8 mouse cellular contexts compared by ENCODE assay signal in the genomic region with DNA sequence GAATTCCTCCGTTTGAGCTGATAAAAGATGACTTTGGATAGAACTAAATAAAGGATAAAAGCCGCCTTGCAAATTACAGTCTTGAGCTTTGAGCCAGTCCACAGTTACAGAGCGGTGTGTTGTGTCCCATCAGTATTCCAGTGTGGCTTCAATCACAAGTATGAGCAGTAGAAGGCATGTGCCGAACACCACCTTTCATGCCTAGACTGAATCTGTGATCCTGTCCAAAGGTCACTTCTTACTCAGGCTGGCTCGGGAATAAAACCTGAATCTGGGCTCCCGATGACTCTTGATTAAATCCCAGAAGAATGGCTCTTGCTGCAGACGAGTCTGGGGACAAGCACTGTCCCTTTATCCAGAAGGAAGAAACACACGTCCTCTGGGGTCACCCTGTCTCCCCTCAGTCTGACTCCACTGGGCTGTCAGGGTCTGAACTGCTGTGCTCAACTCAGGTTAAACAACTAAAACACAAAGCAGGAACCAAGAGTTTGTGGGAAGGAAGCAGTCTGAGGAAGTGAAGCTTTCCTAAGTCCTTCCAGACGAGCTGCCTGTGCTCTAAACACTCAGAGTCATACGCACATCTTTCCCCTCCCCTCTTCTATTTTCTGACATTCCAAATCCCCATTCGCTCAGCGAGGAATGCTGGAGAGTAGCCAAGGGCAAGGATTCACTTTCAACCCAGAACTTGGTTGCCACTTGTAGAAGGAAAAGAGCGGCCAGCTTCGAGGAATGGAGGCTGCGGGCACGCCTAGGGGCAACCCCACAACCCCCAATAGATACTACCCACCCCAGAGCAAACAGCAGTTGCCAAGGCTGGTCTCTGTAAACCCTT.
DNase-seq lines count a peak whose midpoint lies in the region; ATAC-seq and TF ChIP-seq lines count a peak whose summit lies in the region.

No protein-coding gene starts in this region.

- H3K4me3 ChIP-seq in forebrain, embryonic 10.5 days = no peak overlapping the region
- no peak overlapping the region for H3K4me3 ChIP-seq in forebrain, embryonic 11.5 days (ENCODE audit: low read depth, low read length)
- H3K4me3 ChIP-seq in heart, adult 2 months = peak overlapping the region; percentile 42
- H3K4me3 ChIP-seq in kidney, embryonic 16.5 days (ENCODE audit: low read length) = peak overlapping the region; percentile 3; the same call in 1 of the 2 replicates

- H3K4me2 ChIP-seq in forebrain, embryonic 11.5 days (ENCODE audit: low read depth, low read length, severe bottlenecking) = no peak overlapping the region
- H3K4me2 ChIP-seq in kidney, embryonic 16.5 days (replicated peaks; ENCODE audit: low read depth, low read length) = peak overlapping the region; percentile 11

- H3K9ac ChIP-seq in forebrain, embryonic 11.5 days (ENCODE audit: low read length) = no peak overlapping the region
- H3K9ac ChIP-seq in heart, adult 2 months (ENCODE audit: low read depth, low read length) = peak overlapping the region; percentile 79
- H3K9ac ChIP-seq in kidney, embryonic 16.5 days (replicated peaks; ENCODE audit: low read length) = peak overlapping the region; percentile 18; the same call in 1 of the 2 replicates

- no peak for ATAC-seq in forebrain, embryonic 11.5 days (replicated peaks; ENCODE audit: low FRiP score)
- ATAC-seq in kidney, embryonic 16.5 days (ENCODE audit: low FRiP score, low TSS enrichment) = peak; percentile 31; the same call in 1 of the 2 replicates
- no peak for ATAC-seq in erythroblast, adult 5-6 weeks (replicated peaks; ENCODE audit: low FRiP score, poor library complexity, severe bottlenecking)

- 74% methylated on average over 16 of the region's 16 CpGs for WGBS in forebrain, embryonic 10.5 days
- 71% methylated on average over 16 of the region's 16 CpGs for WGBS in forebrain, embryonic 11.5 days
- 21% methylated on average over 16 of the region's 16 CpGs for WGBS in heart, adult 2 months
- 45% methylated on average over 16 of the region's 16 CpGs for WGBS in kidney, embryonic 16.5 days

- no peak for TF ChIP-seq CTCF in heart, adult 2 months (IDR thresholded peaks at IDR 0.05)

- no peak for DNase-seq in forebrain, embryonic 10.5 days (ENCODE audit: extremely low spot score, low spot score)
- no peak for DNase-seq in forebrain, embryonic 11.5 days (ENCODE audit: low spot score)
- peak; percentile 61 for DNase-seq in adrenal gland, postnatal 25 days
- peak; percentile 65 to 78 for DNase-seq in heart, adult 2 months
- peak; percentile 81 for DNase-seq in lung, postnatal 36 days
- no peak for DNase-seq in right cerebral cortex, adult 18-20 months

- H3K9me3 ChIP-seq in forebrain, embryonic 10.5 days = peaks cover 8% of the 10 kb centered on the region
- no peaks in the 10 kb centered on the region for H3K9me3 ChIP-seq in forebrain, embryonic 11.5 days (ENCODE audit: control insufficient read depth, low read length)
- H3K9me3 ChIP-seq in kidney, embryonic 16.5 days (ENCODE audit: low read length) = no peaks in the 10 kb centered on the region

- H3K27me3 ChIP-seq in forebrain, embryonic 10.5 days (ENCODE audit: poor library complexity, severe bottlenecking) = no peaks in the 10 kb centered on the region
- H3K27me3 ChIP-seq in forebrain, embryonic 11.5 days (ENCODE audit: control insufficient read depth, insufficient read depth, low read length) = no peaks in the 10 kb centered on the region
- H3K27me3 ChIP-seq in heart, adult 2 months (ENCODE audit: control insufficient read depth, insufficient read depth, low read length) = no peaks in the 10 kb centered on the region
- H3K27me3 ChIP-seq in kidney, embryonic 16.5 days (ENCODE audit: insufficient read depth, low read length) = no peaks in the 10 kb centered on the region

- H3K79me2 ChIP-seq in heart, adult 2 months (replicated peaks; ENCODE audit: control insufficient read depth, insufficient read depth, low read length) = peaks cover 7% of the 10 kb centered on the region

- intact Hi-C loops in heart, adult 2 months (cut with DNase I) = no loop called here

- peak; percentile 89 for TF ChIP-seq POLR2A in heart, adult 2 months (IDR thresholded peaks at IDR 0.05; ENCODE audit: insufficient read depth, low read depth, low read length)

- H3K4me1 ChIP-seq in forebrain, embryonic 10.5 days = peaks cover 28% of the 10 kb centered on the region
- H3K4me1 ChIP-seq in forebrain, embryonic 11.5 days (replicated peaks; ENCODE audit: control insufficient read depth, insufficient read depth, low read length) = 0 out of 2 replicates have a peak, but pooled peaks cover 3% of the 10 kb centered on the region
- peaks cover 12% of the 10 kb centered on the region for H3K4me1 ChIP-seq in heart, adult 2 months (ENCODE audit: control insufficient read depth, insufficient read depth, low read length)
- H3K4me1 ChIP-seq in kidney, embryonic 16.5 days (ENCODE audit: insufficient read depth, low read length) = peaks cover 40% of the 10 kb centered on the region

- TF ChIP-seq EP300 in heart, adult 2 months (IDR thresholded peaks at IDR 0.05; ENCODE audit: insufficient read depth, low read depth, low read length) = 0 out of 2 replicates have a peak, but pooled peaks have one; percentile 42

- peak overlapping the region; percentile 60 for H3K27ac ChIP-seq in forebrain, embryonic 10.5 days
- H3K27ac ChIP-seq in forebrain, embryonic 11.5 days (ENCODE audit: low read depth, low read length) = no peak overlapping the region
- H3K27ac ChIP-seq in heart, adult 2 months = peak overlapping the region; percentile 90
- peak overlapping the region; percentile 65 for H3K27ac ChIP-seq in kidney, embryonic 16.5 days (ENCODE audit: low read length)

- H3K36me3 ChIP-seq in forebrain, embryonic 10.5 days (replicated peaks) = peaks cover 14% of the 10 kb centered on the region
- no peaks in the 10 kb centered on the region for H3K36me3 ChIP-seq in forebrain, embryonic 11.5 days (ENCODE audit: control insufficient read depth, insufficient read depth, low read length)
- peaks cover 16% of the 10 kb centered on the region for H3K36me3 ChIP-seq in heart, adult 2 months (ENCODE audit: control insufficient read depth, insufficient read depth, low read length)
- H3K36me3 ChIP-seq in kidney, embryonic 16.5 days (ENCODE audit: insufficient read depth, low read length) = no peaks in the 10 kb centered on the region

Comparison
In these comparisons a context has a peak if more than half of its experiments do, and no peak if none do; other contexts are left out.
1. DNase-seq: peak in adrenal gland, postnatal 25 days (single experiment), heart, adult 2 months (2 of 2) and lung, postnatal 36 days (single experiment); none in forebrain, embryonic 10.5 days (single experiment), forebrain, embryonic 11.5 days (single experiment) and right cerebral cortex, adult 18-20 months (single experiment).
2. H3K4me3 ChIP-seq: peak in heart, adult 2 months (single experiment) and kidney, embryonic 16.5 days (single experiment); none in forebrain, embryonic 10.5 days (single experiment) and forebrain, embryonic 11.5 days (single experiment).